Mouse (Mus musculus): ENCODE results near the gene Coa4.

The Coa4 gene

GRCm38 (mm10) chr7:100559331-100559730 is 22.5 kb downstream of the Coa4 start:
- in situ Hi-C loops (cut with MboI, MseI) = no loop called here

GRCm38 (mm10) chr7:100561861-100562587 is 25.2 kb downstream of the Coa4 start:
- in situ Hi-C loops (cut with MboI, MseI) = no loop called here

GRCm38 (mm10) chr7:100567238-100567637 is 30.4 kb downstream of the Coa4 start:
- in situ Hi-C loops (cut with MboI, MseI) = loop anchor here (5.0 kb wide), 1 partner anchor 80 kb away; no protein-coding TSS in a partner anchor

- in situ Hi-C loops (cut with MboI, MseI) = loop anchor here (5.0 kb wide), 1 partner anchor 77 kb away; no protein-coding TSS in a partner anchor
Measured at GRCm38 (mm10) chr7:100569907-100570306, 33.0 kb downstream of the Coa4 start.

- in situ Hi-C loops (cut with MboI, MseI) = no loop called here
Measured at GRCm38 (mm10) chr7:100570930-100571715, 34.3 kb downstream of the Coa4 start.

- in situ Hi-C loops (cut with MboI, MseI) = no loop called here
Measured at GRCm38 (mm10) chr7:100572061-100572460, 35.2 kb downstream of the Coa4 start.

- in situ Hi-C loops (cut with MboI, MseI) = no loop called here
Measured at GRCm38 (mm10) chr7:100572704-100573103, 35.8 kb downstream of the Coa4 start.

GRCm38 (mm10) chr7:100578794-100579193 is 41.9 kb downstream of the Coa4 start:
- in situ Hi-C loops (cut with MboI, MseI) = loop anchor here (5.0 kb wide), 1 partner anchor 89 kb away; no protein-coding TSS in a partner anchor

GRCm38 (mm10) chr7:100582235-100582634 is 45.4 kb downstream of the Coa4 start:
- in situ Hi-C loops (cut with MboI, MseI) = no loop called here

- in situ Hi-C loops (cut with MboI, MseI) = no loop called here
Measured at GRCm38 (mm10) chr7:100582727-100583236, 45.9 kb downstream of the Coa4 start.

- in situ Hi-C loops (cut with MboI, MseI) = loop anchor here (5.0 kb wide), 1 partner anchor 53 kb away; the partner anchor contains the start of gene Coa4
Measured at GRCm38 (mm10) chr7:100589816-100590215, 52.9 kb downstream of the Coa4 start.
